Mouse (Mus musculus): ENCODE data around the gene Olfr324.

GRCm38 (mm10) chr11:58615975-58616374, 21.1 kb downstream of the Olfr324 start, which contains the start of gene 2210407C18Rik:
- no peak for TF ChIP-seq CTCF (IDR thresholded peaks at IDR 0.05; ENCODE audit: borderline replicate concordance, control insufficient read depth, extremely low read depth, insufficient read depth, low read length, poor library complexity)
- TF ChIP-seq POLR2A (IDR thresholded peaks at IDR 0.05; ENCODE audit: control insufficient read depth, extremely low read depth, insufficient read depth, low read length, poor library complexity), result no peak

Measured in thymus, adult 2 months (tissue).